Mouse (Mus musculus) kidney, adult 2 months (tissue): ENCODE results near the gene Akt1. TPM values are rescaled to one million over a fixed set of nuclear protein-coding genes. Genes with fewer than 3 reads are reported as not detected.

Source experiments
- DNase-seq: peaks from one replicate; pipeline ENCODE4 v3.0.0; 2021
- H3K27ac ChIP-seq: fragments of 200-500 bp; 2 replicates; pipeline ENCODE4 v1.5.1; 2012; ENCODE audit warnings: low read depth, low read length, control low read depth, inconsistent platforms; ENCODE audit not compliant: insufficient read depth
- H3K27me3 ChIP-seq: fragments of 200-500 bp; replicated peaks from 2 replicates; pipeline ENCODE4 v1.6.1; 2012; ENCODE audit warnings: mild to moderate bottlenecking, moderate library complexity, low read length, inconsistent platforms; ENCODE audit not compliant: control insufficient read depth, insufficient read depth
- H3K36me3 ChIP-seq: fragments of 200-500 bp; 2 replicates; pipeline ENCODE4 v1.6.1; 2012; ENCODE audit warnings: mild to moderate bottlenecking, moderate library complexity, low read length, inconsistent platforms; ENCODE audit not compliant: control insufficient read depth, insufficient read depth
- H3K4me1 ChIP-seq: fragments of 200-500 bp; 2 replicates; pipeline ENCODE4 v1.6.1; 2011; ENCODE audit warnings: low read length; ENCODE audit not compliant: control insufficient read depth, insufficient read depth
- H3K4me3 ChIP-seq: fragments of 200-500 bp; 2 replicates; pipeline ENCODE4 v1.5.1; 2011; ENCODE audit warnings: mild to moderate bottlenecking, low read depth, low read length, control low read depth; ENCODE audit not compliant: insufficient read depth
- CTCF ChIP-seq: fragments of 200-500 bp; conservative IDR thresholded peaks from 2 replicates; pipeline ENCODE4 v1.5.1; 2011; ENCODE audit warnings: low read depth, mild to moderate bottlenecking, control low read depth, low read length, moderate library complexity, mixed read lengths; ENCODE audit not compliant: insufficient read depth, insufficient read length
- POLR2A ChIP-seq: fragments of 200-500 bp; IDR thresholded peaks from one replicate; pipeline ENCODE4 v1.6.1; 2011; ENCODE audit warnings: low read depth, low read length, control low read depth
- WGBS: fragments of 180-500 bp; shearing (Covaris S2); methylation state at CpG from one replicate; pipeline ENCODE4 v1.1.7; 2018; 5-methylcytosine and 5-hydroxymethylcytosine counted together
- polyA plus RNA-seq: library from polyadenylated mRNA; depleted of rRNA; stranded (reverse); fragments of >200 nt; gene quantifications from 2 replicates; pipeline ENCODE4 v1.2.3, GENCODE M21; 2012

Akt1 gene
- polyA plus RNA-seq, 1 experiment = 90.6 TPM

DNA sequence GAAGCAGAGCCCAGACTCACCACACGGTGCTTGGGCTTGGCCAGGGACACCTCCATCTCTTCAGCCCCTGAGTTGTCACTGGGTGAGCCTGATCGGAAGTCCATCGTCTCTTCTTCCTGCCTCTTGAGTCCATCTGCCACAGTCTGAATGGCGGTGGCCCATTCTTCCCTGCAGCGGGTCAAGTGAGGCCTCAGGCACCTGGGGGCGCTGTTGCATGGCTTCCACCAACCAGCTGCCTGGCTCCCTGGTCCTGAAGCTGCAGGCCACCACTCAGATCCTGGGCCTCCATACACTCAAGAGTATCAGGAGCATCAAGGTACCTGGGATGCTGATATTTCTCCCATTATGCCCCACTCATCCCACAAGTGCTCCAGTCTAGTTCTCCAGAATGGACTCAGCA, 15.6 kb downstream of the Akt1 start:
- Histone ChIP-seq H3K27ac (no peak overlapping the region), H3K4me1 (no peaks in the 10 kb centered on the region), H3K27me3 (no peaks in the 10 kb centered on the region), H3K36me3 (no peaks in the 10 kb centered on the region), H3K4me3 (no peak overlapping the region)
- WGBS = 87% methylated on average over 6 of the region's 6 CpGs
- peak; percentile 53 for TF ChIP-seq CTCF
- no peak for TF ChIP-seq POLR2A
- peak; percentile 70 for DNase-seq

GRCm38 (mm10) chr12:112658619-112659018, 16.1 kb downstream of the Akt1 start:
- TF ChIP-seq CTCF (no peak), POLR2A (no peak)
- no peak for DNase-seq
- H3K4me1 ChIP-seq = no peaks in the 10 kb centered on the region
- H3K27ac ChIP-seq = no peak overlapping the region
- H3K4me3 ChIP-seq = no peak overlapping the region
- no peaks in the 10 kb centered on the region for H3K27me3 ChIP-seq
- WGBS = 73% methylated on average over 7 of the region's 7 CpGs
- no peaks in the 10 kb centered on the region for H3K36me3 ChIP-seq

GRCm38 (mm10) chr12:112654076-112654475, 20.6 kb downstream of the Akt1 start:
- DNase-seq = no peak
- H3K27ac ChIP-seq = no peak overlapping the region
- no peaks in the 10 kb centered on the region for H3K36me3 ChIP-seq
- no peaks in the 10 kb centered on the region for H3K4me1 ChIP-seq
- H3K4me3 ChIP-seq = no peak overlapping the region
- 85% methylated on average over 5 of the region's 5 CpGs for WGBS
- no peaks in the 10 kb centered on the region for H3K27me3 ChIP-seq
- no peak for TF ChIP-seq CTCF
- no peak for TF ChIP-seq POLR2A

DNA sequence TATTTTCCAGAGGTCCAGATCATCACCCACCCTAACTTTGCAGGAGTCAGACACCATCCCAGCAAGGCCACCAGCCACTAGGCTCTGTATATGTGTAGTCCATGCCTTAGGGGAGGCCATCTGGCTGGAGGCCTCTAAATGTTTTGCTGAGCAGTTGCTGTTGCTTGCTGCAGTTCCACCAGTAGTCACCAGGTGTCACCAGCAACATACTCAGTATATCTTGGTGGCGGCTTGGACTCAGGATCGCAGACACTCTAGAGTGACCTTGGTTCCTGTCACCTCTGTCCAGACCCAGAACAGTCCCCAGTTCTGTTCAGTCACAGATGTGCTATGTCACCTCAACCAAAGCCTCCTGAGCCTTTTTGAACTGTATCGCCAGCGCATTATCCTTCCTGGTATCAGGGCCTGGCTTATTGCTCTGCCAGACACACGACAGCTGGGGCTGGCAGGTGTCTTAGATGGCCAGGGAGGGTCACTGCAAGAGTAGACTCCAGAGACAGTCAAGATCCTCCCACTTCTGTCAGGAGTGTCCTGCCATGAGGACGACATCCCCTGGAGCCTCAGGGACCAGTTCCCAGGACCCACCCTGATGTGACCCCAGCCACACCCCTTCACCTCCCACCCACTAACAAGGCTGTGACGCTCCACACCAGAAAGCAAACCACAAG, 21.4 kb downstream of the Akt1 start:
- H3K27ac ChIP-seq = no peak overlapping the region
- WGBS = 31% methylated on average over 7 of the region's 7 CpGs

DNA sequence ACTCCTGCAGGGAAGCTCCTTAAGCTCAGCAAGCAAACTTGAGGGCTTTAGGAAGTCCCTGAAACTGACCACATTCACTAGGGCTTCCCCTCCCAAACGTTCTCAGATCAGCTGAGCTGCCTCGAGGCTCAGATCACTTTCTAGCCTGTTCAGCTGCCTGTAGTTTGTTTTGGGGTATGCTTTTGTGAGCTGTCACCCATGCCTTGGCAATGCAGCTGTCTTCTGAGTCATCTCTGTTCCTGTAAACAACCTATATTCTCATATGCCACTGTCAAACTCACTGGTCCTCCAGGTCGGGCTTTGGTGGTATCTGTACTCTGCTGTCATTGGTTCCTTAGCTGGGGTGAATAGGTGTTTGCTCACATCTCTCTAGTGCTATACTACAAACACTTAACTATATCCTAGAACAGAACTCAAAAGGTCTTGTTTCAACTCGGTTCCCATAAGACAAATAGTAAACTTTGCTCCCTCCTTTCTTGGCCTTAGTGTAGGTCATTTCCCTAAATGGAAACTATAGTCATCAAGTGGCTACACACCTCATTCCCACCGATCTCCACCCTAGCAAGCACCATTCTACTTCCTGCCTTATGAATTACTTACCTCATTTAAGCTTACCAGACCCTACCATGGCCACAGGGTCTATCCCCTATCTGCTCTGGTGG, 22.8 kb downstream of the Akt1 start:
- Histone ChIP-seq H3K4me1 (no peaks in the 10 kb centered on the region), H3K4me3 (no peak overlapping the region), H3K27me3 (no peaks in the 10 kb centered on the region), H3K27ac (no peak overlapping the region), H3K36me3 (no peaks in the 10 kb centered on the region)
- no peak for TF ChIP-seq POLR2A
- TF ChIP-seq CTCF = no peak
- WGBS = 70% methylated on average over 5 of the region's 5 CpGs
- no peak for DNase-seq

More for the DNA sequence above, 21.4 kb downstream of the Akt1 start:
- no peak overlapping the region for H3K4me3 ChIP-seq
- H3K27me3 ChIP-seq = no peaks in the 10 kb centered on the region
- H3K36me3 ChIP-seq = no peaks in the 10 kb centered on the region
- peak; percentile 91 for DNase-seq
- H3K4me1 ChIP-seq = no peaks in the 10 kb centered on the region
- TF ChIP-seq POLR2A (no peak), CTCF (peak; percentile 99)

DNA sequence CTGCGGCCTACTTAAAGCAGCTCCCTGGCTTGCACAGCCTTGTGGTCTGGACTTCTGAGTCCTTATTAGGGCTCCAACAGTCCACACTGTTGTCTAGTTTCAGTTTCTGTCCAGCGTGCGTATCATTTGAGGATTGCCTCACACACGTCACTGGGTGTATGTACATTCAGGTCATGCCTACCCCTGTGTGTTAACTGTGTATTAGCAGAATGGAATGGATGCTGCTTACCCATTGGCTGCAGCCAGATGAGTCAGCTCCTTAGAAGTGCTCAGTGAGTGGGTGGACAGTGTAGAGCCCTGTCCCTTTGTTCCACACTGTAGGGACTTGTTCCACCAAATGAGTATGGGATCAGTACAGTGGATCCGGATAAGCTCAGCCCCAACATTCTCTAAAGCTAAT, 26.6 kb downstream of the Akt1 start:
- Histone ChIP-seq H3K27ac (no peak overlapping the region), H3K27me3 (no peaks in the 10 kb centered on the region), H3K4me1 (no peaks in the 10 kb centered on the region), H3K4me3 (no peak overlapping the region), H3K36me3 (no peaks in the 10 kb centered on the region)
- no peak for DNase-seq
- no peak for TF ChIP-seq POLR2A
- TF ChIP-seq CTCF = no peak
- WGBS = 89% methylated on average over 5 of the region's 5 CpGs

GRCm38 (mm10) chr12:112646139-112646538, 28.5 kb downstream of the Akt1 start:
- DNase-seq = no peak
- H3K4me3 ChIP-seq = no peak overlapping the region
- no peak overlapping the region for H3K27ac ChIP-seq
- no peaks in the 10 kb centered on the region for H3K27me3 ChIP-seq
- H3K4me1 ChIP-seq = no peaks in the 10 kb centered on the region
- 62% methylated on average over 6 of the region's 6 CpGs for whole genome bisulfite sequencing
- H3K36me3 ChIP-seq = no peaks in the 10 kb centered on the region
- TF ChIP-seq CTCF (no peak), POLR2A (no peak)
